Mouse (Mus musculus) brain, embryonic 14.5 days (tissue): Measurements from ENCODE around the gene 1700069L16Rik.

Experiments
- CTCF ChIP-seq: fragments of 200-500 bp; IDR thresholded peaks from 2 replicates; pipeline ENCODE4 v1.5.1; 2012; ENCODE audit warnings: inconsistent platforms, mild to moderate bottlenecking, moderate library complexity, borderline replicate concordance; ENCODE audit not compliant: insufficient read depth, insufficient read length; ENCODE audit errors: extremely low read depth
- POLR2A ChIP-seq: fragments of 200-500 bp; IDR thresholded peaks from 2 replicates; pipeline ENCODE4 v1.6.1; 2012; ENCODE audit warnings: mild to moderate bottlenecking, inconsistent platforms, borderline replicate concordance; ENCODE audit not compliant: poor library complexity, insufficient read depth, insufficient read length, severe bottlenecking; ENCODE audit errors: extremely low read depth

DNA sequence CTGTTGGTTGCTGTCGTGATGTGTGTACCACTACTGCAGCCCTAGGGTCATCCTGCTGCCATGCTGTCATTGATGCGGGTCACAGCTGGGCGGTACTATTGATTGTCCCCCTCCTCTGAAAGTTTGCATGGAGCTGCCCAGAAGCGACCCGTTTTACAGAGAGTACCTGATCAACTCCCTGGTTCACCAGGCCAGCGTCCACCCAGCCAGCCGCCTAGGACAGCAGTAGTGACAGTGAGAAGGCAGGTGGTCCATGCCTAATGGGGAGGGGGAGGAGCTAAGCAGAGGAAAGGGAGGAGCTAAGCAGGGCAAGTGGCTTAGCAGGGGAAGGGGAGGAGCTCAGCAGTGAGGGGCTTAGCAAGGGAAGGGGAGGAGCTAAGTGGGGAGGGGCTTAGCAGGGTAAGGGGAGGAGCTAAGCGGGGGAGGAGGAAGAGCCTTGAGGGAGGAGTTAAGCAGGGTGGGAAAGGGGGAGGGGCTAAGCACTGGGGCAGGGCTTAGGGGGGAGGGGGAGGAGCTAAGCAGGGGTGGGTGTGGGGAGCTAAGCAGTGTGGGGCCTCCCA is 31.3 kb downstream of the 1700069L16Rik start:
- TF ChIP-seq CTCF: no peak
- TF ChIP-seq POLR2A: no peak
